Mouse (Mus musculus) G1E (cell line): ENCODE data around the gene Gpr153.

Experiments used
- CTCF ChIP-seq: IDR thresholded peaks from 2 replicates; pipeline ENCODE4 v1.5.1; 2012; ENCODE audit warnings: low read depth, low read length, inconsistent platforms, mixed read lengths
- TAL1 ChIP-seq: conservative IDR thresholded peaks from 2 replicates; pipeline ENCODE4 v1.6.1; 2012; ENCODE audit warnings: low read depth, low read length, inconsistent platforms, mixed read lengths

DNA sequence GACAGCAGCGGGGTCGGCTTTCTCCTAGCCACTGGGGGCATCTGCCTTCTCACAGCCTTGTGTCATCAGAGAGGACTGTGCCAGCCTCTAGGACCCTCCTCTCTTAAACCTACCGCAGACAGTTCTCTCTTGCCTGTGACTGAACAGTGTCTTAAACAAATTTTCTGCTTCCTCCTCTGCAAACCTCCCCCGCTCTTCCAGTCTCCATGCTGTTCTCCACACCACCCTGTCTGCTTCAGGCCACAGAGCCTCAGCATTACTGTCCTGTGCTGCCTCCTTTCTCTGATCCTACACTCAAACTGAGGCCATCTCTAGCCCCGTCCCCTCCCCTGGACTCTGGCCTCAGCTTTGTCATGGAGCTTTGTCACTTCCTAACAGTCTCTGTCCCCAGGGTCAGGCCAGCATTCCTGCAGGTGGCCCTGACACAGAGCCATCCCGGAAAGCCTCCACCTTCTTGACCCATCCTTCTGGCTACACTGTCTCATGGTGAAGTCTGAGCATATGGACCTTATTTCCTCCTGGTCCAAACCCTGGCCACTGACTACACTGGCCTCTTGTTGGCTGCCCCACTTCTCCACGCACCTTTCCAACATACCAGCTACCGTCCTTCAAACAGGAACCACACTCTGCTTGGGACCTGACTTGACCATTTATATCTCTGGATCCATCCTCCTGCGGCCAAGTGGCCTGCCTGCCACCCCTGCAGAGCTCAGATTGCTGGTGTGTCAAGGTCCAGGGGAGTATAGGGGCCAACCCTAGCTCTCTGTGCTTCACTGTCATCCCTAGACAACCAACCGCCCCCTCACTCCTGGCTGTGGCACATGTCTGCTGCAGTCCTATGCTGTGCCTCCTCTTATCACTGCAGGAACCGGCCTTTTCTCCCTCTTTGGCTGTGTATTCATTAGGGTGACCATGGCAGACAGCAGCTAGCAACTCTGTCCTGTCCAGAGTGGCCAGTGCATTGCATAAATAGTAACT is 29.2 kb upstream of the Gpr153 start:
- TF ChIP-seq CTCF (no peak), TAL1 (no peak)
